Mouse (Mus musculus) stomach, postnatal 0 days (tissue): ENCODE results near the gene Hoxc5.

Experiments used
- CTCF ChIP-seq: IDR thresholded peaks from 2 replicates; pipeline ENCODE4 v1.5.1; 2016; ENCODE audit warnings: antibody characterized with exemption, low read depth, mild to moderate bottlenecking, moderate library complexity
- EP300 ChIP-seq: optimal IDR thresholded peaks from 2 replicates; pipeline ENCODE3; 2016; ENCODE audit warnings: antibody characterized with exemption

- no peak for TF ChIP-seq CTCF
- no peak for TF ChIP-seq EP300
These were observed 44.8 kb downstream of the Hoxc5 start for GRCm38 (mm10) chr15:103011928-103012486.
